Mouse (Mus musculus) c-Kit-positive CD71-positive TER-119-negative erythroid progenitor cells, embryonic 14.5 days (primary cell): ENCODE data around the gene Atrnl1.

Source experiments
- DNase-seq: peaks from one replicate; pipeline ENCODE4 v3.0.0-alpha.2; 2013; ENCODE audit warnings: low read depth

The Atrnl1 gene

GRCm38 (mm10) chr19:57926164-57926860 is 315.5 kb downstream of the Atrnl1 start:
- no peak for DNase-seq

GRCm38 (mm10) chr19:57926941-57927471 is 316.2 kb downstream of the Atrnl1 start:
- no peak for DNase-seq

- no peak for DNase-seq
Observed at GRCm38 (mm10) chr19:57927566-57928523, 317.0 kb downstream of the Atrnl1 start.

GRCm38 (mm10) chr19:57931626-57932025 is 320.8 kb downstream of the Atrnl1 start:
- no peak for DNase-seq

GRCm38 (mm10) chr19:57936865-57937264 is 326.0 kb downstream of the Atrnl1 start:
- no peak for DNase-seq

GRCm38 (mm10) chr19:57939166-57939565 is 328.3 kb downstream of the Atrnl1 start:
- no peak for DNase-seq

- DNase-seq: no peak
Observed at GRCm38 (mm10) chr19:57941529-57941928, 330.7 kb downstream of the Atrnl1 start.

- DNase-seq: no peak
Observed at GRCm38 (mm10) chr19:57942281-57942680, 331.4 kb downstream of the Atrnl1 start.

- DNase-seq: no peak
Observed at GRCm38 (mm10) chr19:57943308-57943707, 332.5 kb downstream of the Atrnl1 start.

GRCm38 (mm10) chr19:57944680-57945079 is 333.8 kb downstream of the Atrnl1 start:
- DNase-seq: no peak

- no peak for DNase-seq
Observed at GRCm38 (mm10) chr19:57945626-57946250, 334.9 kb downstream of the Atrnl1 start.

- no peak for DNase-seq
Observed at GRCm38 (mm10) chr19:57948489-57948888, 337.7 kb downstream of the Atrnl1 start.

GRCm38 (mm10) chr19:57949260-57949917 is 338.6 kb downstream of the Atrnl1 start:
- DNase-seq: no peak

- DNase-seq: no peak
Observed at GRCm38 (mm10) chr19:57954131-57954530, 343.3 kb downstream of the Atrnl1 start.

- DNase-seq: no peak
Observed at GRCm38 (mm10) chr19:57956459-57956858, 345.6 kb downstream of the Atrnl1 start.

- DNase-seq: no peak
Observed at GRCm38 (mm10) chr19:57957363-57957762, 346.5 kb downstream of the Atrnl1 start.

- no peak for DNase-seq
Observed at GRCm38 (mm10) chr19:57958154-57958553, 347.3 kb downstream of the Atrnl1 start.

GRCm38 (mm10) chr19:57958726-57959125 is 347.9 kb downstream of the Atrnl1 start:
- peak; percentile 16 for DNase-seq

- no peak for DNase-seq
Observed at GRCm38 (mm10) chr19:57961321-57961720, 350.5 kb downstream of the Atrnl1 start.

GRCm38 (mm10) chr19:57961738-57962640 is 351.2 kb downstream of the Atrnl1 start:
- no peak for DNase-seq

- DNase-seq: no peak
Observed at GRCm38 (mm10) chr19:57963874-57964273, 353.0 kb downstream of the Atrnl1 start.
